Mouse (Mus musculus) myocyte (in vitro differentiated cells): Measurements from ENCODE around the gene Defb19. TPM values are rescaled to one million over a fixed set of nuclear protein-coding genes. Genes with fewer than 3 reads are reported as not detected.

ENCODE experiments used
- H3K27me3 ChIP-seq: one replicate; pipeline ENCODE4 v1.6.1; 2011; ENCODE audit not compliant: control insufficient read depth, insufficient read depth, insufficient read length
- H3K36me3 ChIP-seq: one replicate; pipeline ENCODE4 v1.6.1; 2011; ENCODE audit not compliant: control insufficient read depth, insufficient read depth
- H3K4me2 ChIP-seq: one replicate; pipeline ENCODE4 v1.6.1; 2011; ENCODE audit warnings: low read depth, control low read depth
- H3K4me3 ChIP-seq: one replicate; pipeline ENCODE4 v1.5.1; 2011; ENCODE audit warnings: mild to moderate bottlenecking, control low read depth, moderate library complexity
- H3K79me2 ChIP-seq: one replicate; pipeline ENCODE4 v1.6.1; 2011; ENCODE audit not compliant: control insufficient read depth, insufficient read depth
- H3ac ChIP-seq: one replicate; pipeline ENCODE4 v1.6.1; 2011; ENCODE audit not compliant: control insufficient read depth, insufficient read length
- CEBPB ChIP-seq: IDR thresholded peaks from 2 replicates; pipeline ENCODE4 v1.6.1; 2011; ENCODE audit warnings: mild to moderate bottlenecking, moderate library complexity; ENCODE audit not compliant: poor library complexity, insufficient read depth, severe bottlenecking
- E2F4 ChIP-seq: IDR thresholded peaks from one replicate; pipeline ENCODE4 v1.6.1; 2011; ENCODE audit warnings: mild to moderate bottlenecking, control low read depth, moderate library complexity; ENCODE audit not compliant: insufficient read depth
- MAX ChIP-seq: IDR thresholded peaks from one replicate; pipeline ENCODE4 v1.6.1; 2011; ENCODE audit warnings: low read depth, mild to moderate bottlenecking, control low read depth
- MYOD1 ChIP-seq, 3 experiments: IDR thresholded peaks; one replicate each; pipeline ENCODE4 v1.6.1; 2011; ENCODE audit warnings: control low read depth in 2 of 3, low read depth in 2 of 3, mild to moderate bottlenecking in 2 of 3, moderate library complexity in 1 of 3; ENCODE audit not compliant: insufficient read length in 2 of 3, control insufficient read depth in 1 of 3
- MYOG ChIP-seq, 3 experiments: IDR thresholded peaks; one replicate each; pipeline ENCODE4 v1.6.1; 2011; ENCODE audit warnings: control low read depth in 2 of 3, low read depth in 2 of 3, mild to moderate bottlenecking in 2 of 3; ENCODE audit not compliant: insufficient read length in 2 of 3, control insufficient read depth in 1 of 3, insufficient read depth in 1 of 3
- POLR2A ChIP-seq: IDR thresholded peaks from one replicate; pipeline ENCODE4 v1.6.1; 2011; ENCODE audit warnings: low read depth, mild to moderate bottlenecking, control low read depth, moderate library complexity; ENCODE audit not compliant: insufficient read length
- POLR2AphosphoS2 ChIP-seq: IDR thresholded peaks from one replicate; pipeline ENCODE4 v1.6.1; 2011; ENCODE audit warnings: low read depth, control low read depth; ENCODE audit not compliant: insufficient read length
- REST ChIP-seq: IDR thresholded peaks from one replicate; pipeline ENCODE4 v1.6.1; 2011; ENCODE audit warnings: mild to moderate bottlenecking, control low read depth, moderate library complexity; ENCODE audit not compliant: insufficient read depth, insufficient read length
- SRF ChIP-seq: IDR thresholded peaks from one replicate; pipeline ENCODE4 v1.6.1; 2011; ENCODE audit warnings: low read depth; ENCODE audit not compliant: control insufficient read depth, insufficient read length
- TCF12 ChIP-seq: IDR thresholded peaks from one replicate; pipeline ENCODE4 v1.6.1; 2011; ENCODE audit warnings: mild to moderate bottlenecking, control low read depth; ENCODE audit not compliant: poor library complexity, insufficient read depth, severe bottlenecking
- TCF3 ChIP-seq: IDR thresholded peaks from one replicate; pipeline ENCODE4 v1.6.1; 2011; ENCODE audit warnings: low read depth, control low read depth; ENCODE audit not compliant: insufficient read length
- USF1 ChIP-seq: IDR thresholded peaks from one replicate; pipeline ENCODE4 v1.6.1; 2011; ENCODE audit warnings: low read depth, mild to moderate bottlenecking, control low read depth, moderate library complexity
- polyA plus RNA-seq: library from polyadenylated mRNA; unstranded; fragments of >200 nt; fragmentation: generic; extraction: Trizol; gene quantifications from one replicate; pipeline ENCODE4 v1.2.1, GENCODE M21; 2012; ENCODE audit warnings: missing spikeins

The Defb19 gene
- polyA plus RNA-seq, 1 experiment, result not detected

DNA sequence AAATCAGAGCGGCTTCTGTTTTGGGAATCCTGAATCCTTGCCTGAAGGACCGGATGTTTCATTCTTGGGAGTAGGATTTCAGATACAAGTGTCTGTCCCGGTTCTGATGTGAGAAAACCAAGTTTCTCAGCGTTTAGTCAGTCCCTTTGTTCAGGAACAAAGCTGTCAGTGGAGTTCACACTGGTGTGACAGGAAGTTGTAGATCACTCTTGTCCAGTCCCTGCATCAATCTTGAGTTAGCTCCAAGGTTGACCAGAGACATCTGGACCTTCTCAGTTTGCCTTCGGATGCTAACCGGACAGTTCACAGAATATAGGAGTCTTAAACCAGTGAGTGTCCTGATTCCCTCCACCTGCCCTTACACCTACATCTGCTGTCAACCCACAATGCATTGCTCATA, 27.6 kb upstream of the Defb19 start:
- Histone ChIP-seq H3K36me3 (no peaks in the 10 kb centered on the region), H3K27me3 (no peaks in the 10 kb centered on the region), H3ac (no peak overlapping the region), H3K4me2 (no peak overlapping the region), H3K79me2 (no peaks in the 10 kb centered on the region), H3K4me3 (no peak overlapping the region)
- TF ChIP-seq USF1 (no peak), MYOG (IDR thresholded peaks at IDR 0.05; ENCODE audit: control insufficient read depth in 1 of 3, insufficient read depth in 1 of 3, insufficient read length in 2 of 3, low read depth in 2 of 3) (no peak), E2F4 (no peak), REST (no peak), POLR2AphosphoS2 (no peak), MAX (no peak), POLR2A (no peak)

DNA sequence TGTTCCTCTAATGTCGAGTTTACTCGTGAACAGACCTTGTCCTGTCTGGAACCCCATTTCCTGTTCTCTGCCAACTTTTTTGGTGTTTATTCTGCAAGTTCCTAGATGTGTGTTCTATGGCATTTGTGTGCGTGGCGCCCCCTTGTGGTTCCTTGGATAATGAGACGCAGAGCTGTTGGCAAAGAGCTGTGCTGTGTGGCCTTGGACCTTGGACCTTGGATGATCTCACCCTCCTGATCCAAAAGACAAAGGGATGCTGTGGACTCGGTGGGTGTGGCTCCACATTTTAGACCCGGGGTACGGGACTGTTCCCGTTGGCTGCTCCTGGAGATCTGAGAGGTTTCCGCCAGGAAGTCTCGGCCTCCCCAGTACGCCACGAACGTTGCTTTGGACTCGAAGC, 23.9 kb upstream of the Defb19 start, which contains the start of gene Defb36:
Gene Defb36 (plus strand): TSS at position 271 of the 400 bp plus-strand sequence.
- Histone ChIP-seq H3K4me2 (no peak within 1 kb of the TSS), H3ac (no peak within 1 kb of the TSS), H3K36me3 (no peaks in the 10 kb centered on the region), H3K4me3 (no peak within 1 kb of the TSS), H3K79me2 (no peaks in the 10 kb centered on the region), H3K27me3 (no peaks in the 10 kb centered on the region)
- no peak for TF ChIP-seq MAX
- TF ChIP-seq USF1, result no peak
- TF ChIP-seq SRF, result no peak
- no peak for TF ChIP-seq POLR2A
- no peak for TF ChIP-seq TCF12
- no peak for TF ChIP-seq REST
- TF ChIP-seq MYOD1 (IDR thresholded peaks at IDR 0.05; ENCODE audit: control insufficient read depth in 1 of 3, insufficient read length in 2 of 3, low read depth in 2 of 3), result no peak
- no peak for TF ChIP-seq TCF3
- TF ChIP-seq POLR2AphosphoS2, result no peak
- TF ChIP-seq CEBPB, result no peak
- TF ChIP-seq MYOG (IDR thresholded peaks at IDR 0.05; ENCODE audit: control insufficient read depth in 1 of 3, insufficient read depth in 1 of 3, insufficient read length in 2 of 3, low read depth in 2 of 3), result no peak
- no peak for TF ChIP-seq E2F4

DNA sequence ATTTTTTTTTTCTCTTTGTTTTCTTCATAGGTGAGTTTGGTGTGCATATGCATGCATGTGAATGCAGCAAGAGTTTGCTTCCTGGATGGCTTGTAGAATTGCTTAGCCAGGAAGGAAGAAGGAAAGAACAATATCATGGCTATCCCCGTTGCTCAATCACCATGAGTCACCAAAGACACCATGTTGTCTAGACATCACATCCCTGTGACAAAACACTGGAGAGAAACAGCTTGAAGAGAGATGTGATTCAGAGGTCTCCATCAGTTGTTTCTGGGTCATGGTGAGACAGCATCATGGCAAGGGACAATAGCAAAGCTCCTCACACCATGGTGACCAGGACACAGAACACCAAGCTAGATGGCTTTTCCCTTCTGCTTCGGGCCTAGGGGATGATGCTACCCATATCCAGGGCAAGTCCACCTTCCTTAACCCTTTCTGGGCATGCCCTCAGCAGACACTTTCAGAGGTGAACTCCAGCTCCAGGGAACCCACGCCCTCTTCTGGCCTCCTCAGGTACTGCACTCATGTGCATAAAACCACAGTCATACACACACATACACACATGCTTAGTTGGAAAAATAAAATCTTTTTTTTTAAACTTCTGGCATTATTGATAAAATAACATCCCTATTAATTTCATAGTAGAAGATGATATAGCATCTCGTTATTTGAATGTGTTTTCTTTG, 21.3 kb upstream of the Defb19 start:
- TF ChIP-seq USF1, result no peak
- TF ChIP-seq CEBPB, result 0 out of 2 replicates have a peak, but pooled peaks have one; percentile 61
- no peak overlapping the region for H3K4me2 ChIP-seq
- no peak overlapping the region for H3ac ChIP-seq
- H3K79me2 ChIP-seq, result no peaks in the 10 kb centered on the region
- H3K4me3 ChIP-seq, result no peak overlapping the region
- no peaks in the 10 kb centered on the region for H3K36me3 ChIP-seq
- no peaks in the 10 kb centered on the region for H3K27me3 ChIP-seq

DNA sequence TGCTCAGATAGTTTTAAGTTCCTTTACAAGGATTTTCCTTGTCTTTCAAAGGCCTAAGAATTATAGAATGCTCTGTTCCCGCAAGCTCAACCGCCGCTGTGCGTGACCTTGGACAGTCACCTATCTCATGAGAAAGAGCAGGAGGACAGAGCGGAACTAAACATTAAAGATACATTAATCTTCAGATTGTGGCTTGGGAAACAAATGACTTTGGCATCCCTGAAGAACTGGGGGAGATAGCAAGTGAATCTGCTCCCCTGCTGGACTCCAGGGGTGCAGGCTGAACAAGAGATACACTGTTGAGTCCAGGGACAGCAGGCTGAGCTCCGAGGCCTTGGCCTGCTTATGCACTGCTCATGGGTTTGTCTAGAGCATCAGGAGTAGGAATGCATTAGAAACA, 20.0 kb upstream of the Defb19 start:
- H3ac ChIP-seq, result no peak overlapping the region
- no peak for TF ChIP-seq CEBPB
- no peak for TF ChIP-seq E2F4
- no peak for TF ChIP-seq MAX
- no peak for TF ChIP-seq USF1
- TF ChIP-seq POLR2AphosphoS2, result no peak
- no peak for TF ChIP-seq MYOD1 (IDR thresholded peaks at IDR 0.05; ENCODE audit: control insufficient read depth in 1 of 3, insufficient read length in 2 of 3, low read depth in 2 of 3)
- H3K79me2 ChIP-seq, result no peaks in the 10 kb centered on the region
- no peaks in the 10 kb centered on the region for H3K36me3 ChIP-seq
- no peak overlapping the region for H3K4me2 ChIP-seq
- H3K27me3 ChIP-seq, result no peaks in the 10 kb centered on the region
- no peak overlapping the region for H3K4me3 ChIP-seq

DNA sequence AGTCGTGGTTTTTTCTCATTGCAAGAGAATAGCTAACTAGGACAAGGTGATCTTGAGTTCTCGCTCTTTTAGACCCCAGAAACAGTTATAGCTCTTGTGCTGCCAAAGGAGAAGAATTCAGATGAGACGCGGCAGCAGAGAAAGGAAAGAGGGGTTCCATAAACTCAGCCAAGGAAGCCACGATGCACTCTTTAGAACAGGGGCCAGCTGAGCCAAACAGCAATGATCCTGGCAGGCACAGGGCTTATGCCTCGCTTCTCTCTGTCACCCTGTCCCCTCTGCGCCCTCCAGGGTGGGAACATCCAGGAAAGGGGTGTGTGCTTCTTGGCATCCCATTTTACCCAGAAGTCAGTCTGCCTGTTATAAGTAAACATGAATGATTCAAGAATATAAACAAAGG, 19.2 kb upstream of the Defb19 start, which contains the start of gene Defb45:
Gene Defb45 (minus strand): TSS at position 101 of the 400 bp plus-strand sequence.
- no peaks in the 10 kb centered on the region for H3K36me3 ChIP-seq
- TF ChIP-seq USF1 (no peak), MAX (no peak), TCF3 (no peak), REST (no peak), POLR2A (no peak), SRF (no peak), MYOD1 (IDR thresholded peaks at IDR 0.05; ENCODE audit: control insufficient read depth in 1 of 3, insufficient read length in 2 of 3, low read depth in 2 of 3) (no peak), MYOG (IDR thresholded peaks at IDR 0.05; ENCODE audit: control insufficient read depth in 1 of 3, insufficient read depth in 1 of 3, insufficient read length in 2 of 3, low read depth in 2 of 3) (no peak), CEBPB (no peak)
- H3ac ChIP-seq, result no peak within 1 kb of the TSS
- no peaks in the 10 kb centered on the region for H3K27me3 ChIP-seq
- no peaks in the 10 kb centered on the region for H3K79me2 ChIP-seq
- H3K4me3 ChIP-seq, result no peak within 1 kb of the TSS
- no peak within 1 kb of the TSS for H3K4me2 ChIP-seq
